Mouse (Mus musculus) c-Kit-negative CD71-positive TER-119-positive erythroid progenitor cells, embryonic 14.5 days (primary cell): ENCODE data around the gene Isg15.
"Not testable (repeated sequence)": the region's sequence is repeated elsewhere in the genome, so short reads cannot be mapped to it uniquely, and the experiment has no call there.

Experiments
- DNase-seq: peaks from one replicate; pipeline ENCODE4 v3.0.0-alpha.2; 2013; ENCODE audit warnings: low read depth, low spot score

Gene Isg15

GRCm38 (mm10) chr4:156166477-156166876 lies 34.1 kb downstream of the Isg15 start:
- no peak for DNase-seq

GRCm38 (mm10) chr4:156154771-156155170 lies 45.8 kb downstream of the Isg15 start:
- no peak for DNase-seq

GRCm38 (mm10) chr4:156150887-156151286 lies 49.7 kb downstream of the Isg15 start:
- DNase-seq, result not testable (repeated sequence)
